Mouse (Mus musculus) kidney, adult 2 months (tissue): ENCODE data around the gene Borcs5.

Experiments
- CTCF ChIP-seq: fragments of 200-500 bp; conservative IDR thresholded peaks from 2 replicates; pipeline ENCODE4 v1.5.1; 2011; ENCODE audit warnings: low read depth, mild to moderate bottlenecking, control low read depth, low read length, moderate library complexity, mixed read lengths; ENCODE audit not compliant: insufficient read depth, insufficient read length
- POLR2A ChIP-seq: fragments of 200-500 bp; IDR thresholded peaks from one replicate; pipeline ENCODE4 v1.6.1; 2011; ENCODE audit warnings: low read depth, low read length, control low read depth

DNA sequence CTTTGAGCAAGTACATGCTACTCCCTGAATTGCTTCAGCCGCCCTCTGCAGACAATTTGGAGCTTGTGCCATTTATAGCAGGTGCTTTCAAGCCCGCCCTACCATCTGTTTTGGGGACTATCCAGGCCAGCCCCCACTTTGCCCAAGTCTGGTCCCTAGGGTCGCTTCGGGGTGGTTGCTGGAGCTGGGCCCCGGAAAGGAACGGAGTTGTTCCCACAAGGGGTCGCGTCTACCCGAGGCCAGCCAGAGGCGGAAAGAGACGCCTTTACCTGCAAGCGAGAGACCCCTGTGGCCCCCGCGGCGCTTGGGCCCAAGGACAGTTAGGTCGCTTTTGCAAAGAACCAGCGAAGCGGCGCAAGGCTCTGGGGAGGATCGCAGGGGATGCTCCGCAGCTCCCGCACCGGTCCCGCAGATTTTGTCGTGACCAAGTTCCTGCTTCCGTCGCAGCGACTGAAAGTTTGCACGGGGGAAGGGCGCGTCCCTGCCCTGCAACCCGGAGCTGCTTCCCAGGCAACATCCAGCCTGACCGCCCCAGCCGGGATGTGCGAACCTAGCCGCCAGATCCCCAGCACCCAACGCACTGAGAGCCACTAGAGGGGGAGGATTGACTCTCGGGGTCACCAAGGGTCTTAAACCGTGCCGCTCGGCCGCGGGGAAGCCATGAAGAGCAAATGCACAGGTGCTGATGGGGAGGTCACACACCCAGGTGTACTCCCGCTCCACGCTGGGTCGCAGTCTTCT lies 7.2 kb upstream of the Borcs5 start, which contains the start of gene Mansc1:
- no peak for TF ChIP-seq CTCF
- TF ChIP-seq POLR2A: no peak
